ENCODE assay signal across 32 mouse cellular contexts in the genomic region with DNA sequence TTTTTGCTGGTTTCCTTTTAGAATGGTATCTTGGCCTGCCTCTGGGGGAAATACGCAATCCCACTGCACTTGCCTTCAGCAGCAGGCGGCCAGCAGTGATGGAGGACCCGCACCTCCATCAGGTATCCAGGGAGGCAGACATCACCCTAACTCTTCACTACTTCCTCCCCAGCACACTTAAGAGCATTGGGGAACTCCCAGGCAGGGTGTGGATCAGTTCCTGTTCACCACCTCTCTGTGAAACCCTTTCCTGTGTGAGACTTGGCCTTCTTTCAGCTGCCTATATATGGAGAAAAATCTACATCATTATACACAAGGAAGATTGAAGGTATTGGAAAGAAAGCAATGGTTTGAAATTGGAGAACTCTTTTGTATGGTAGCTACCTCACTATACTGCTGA. TPM values are rescaled to one million over a fixed set of nuclear protein-coding genes. Genes with fewer than 3 reads are reported as not detected.
DNase-seq lines count a peak whose midpoint lies in the region; ATAC-seq and TF ChIP-seq lines count a peak whose summit lies in the region.
"Had no signal": no experiment of that assay in that cellular context is flagged by ENCODE, and none has a peak within 500 bp of the region (broad histone marks: within the 10 kb centered on the region; RNA-seq: fewer than 3 reads in every experiment).

No protein-coding gene starts in this region.

- TF ChIP-seq EP300 in lung, postnatal 0 days (IDR thresholded peaks at IDR 0.05): no peak
- no peak for TF ChIP-seq EP300 in MEL (IDR thresholded peaks at IDR 0.05; ENCODE audit: low read depth in 1 of 2, low read length in 2 of 2)

- H3K27me3 ChIP-seq in lung, postnatal 0 days (replicated peaks; ENCODE audit: insufficient read depth, low read length): no peaks in the 10 kb centered on the region
- no peaks in the 10 kb centered on the region; a peak in 1 of 4 replicates for H3K27me3 ChIP-seq in MEL (ENCODE audit: control insufficient read depth in 1 of 2, insufficient read depth in 2 of 2, low read length in 2 of 2)
- H3K27me3 ChIP-seq in splenic B cell, adult 2 months (ENCODE audit: control insufficient read depth, insufficient read depth, low read length, poor library complexity, severe bottlenecking): no peaks in the 10 kb centered on the region
- H3K27me3 ChIP-seq in midbrain, embryonic 11.5 days (ENCODE audit: control insufficient read depth, insufficient read depth, low read length): no peaks in the 10 kb centered on the region
- H3K27me3 ChIP-seq: embryonic facial prominence, embryonic 12.5 days; hindbrain, embryonic 15.5 days; kidney, embryonic 15.5 days; limb, embryonic 13.5 days; liver, embryonic 13.5 days; lung, embryonic 15.5 days; midbrain, embryonic 12.5 days had no signal

- no peak for ATAC-seq in lung, postnatal 0 days
- ATAC-seq in inflammation-experienced regulatory T-cells, adult 6 months: peak; percentile 90
- ATAC-seq in midbrain, embryonic 11.5 days (ENCODE audit: low FRiP score): no peak
- ATAC-seq: forebrain, postnatal 0 days; intestine, embryonic 16.5 days had no signal

- TF ChIP-seq POLR2A in MEL (IDR thresholded peaks at IDR 0.05; ENCODE audit: control insufficient read depth in 1 of 2, insufficient read depth in 1 of 2, low read depth in 1 of 2, low read length in 2 of 2, poor library complexity in 1 of 2): no peak

- H3K27ac ChIP-seq in lung, postnatal 0 days (ENCODE audit: low read length): no peak overlapping the region
- H3K27ac ChIP-seq in MEL (ENCODE audit: control insufficient read depth, low read depth, low read length): no peak overlapping the region
- no peak overlapping the region for H3K27ac ChIP-seq in midbrain, embryonic 11.5 days (ENCODE audit: low read depth, low read length)
- H3K27ac ChIP-seq: embryonic facial prominence, embryonic 12.5 days; hindbrain, embryonic 15.5 days; kidney, embryonic 15.5 days; limb, embryonic 13.5 days; liver, embryonic 13.5 days; lung, embryonic 15.5 days; macrophage; midbrain, embryonic 12.5 days had no signal

- H3K4me2 ChIP-seq in lung, postnatal 0 days (replicated peaks; ENCODE audit: low read depth, low read length): no peak overlapping the region
- H3K4me2 ChIP-seq in midbrain, embryonic 11.5 days: no peak overlapping the region
- H3K4me2 ChIP-seq: embryonic facial prominence, embryonic 12.5 days; hindbrain, embryonic 15.5 days; kidney, embryonic 15.5 days; limb, embryonic 13.5 days; liver, embryonic 13.5 days; lung, embryonic 15.5 days; midbrain, embryonic 12.5 days had no signal

- no peak overlapping the region for H3K9ac ChIP-seq in lung, postnatal 0 days (replicated peaks; ENCODE audit: low read depth)
- no peak overlapping the region for H3K9ac ChIP-seq in MEL (ENCODE audit: control insufficient read depth, low read depth, low read length, poor library complexity, severe bottlenecking)
- H3K9ac ChIP-seq in midbrain, embryonic 11.5 days (ENCODE audit: low read length): no peak overlapping the region
- H3K9ac ChIP-seq: embryonic facial prominence, embryonic 12.5 days; forebrain, postnatal 0 days; hindbrain, embryonic 15.5 days; kidney, embryonic 15.5 days; limb, embryonic 13.5 days; liver, embryonic 13.5 days; lung, embryonic 15.5 days; midbrain, embryonic 12.5 days had no signal

- no peaks in the 10 kb centered on the region for H3K36me3 ChIP-seq in lung, postnatal 0 days (ENCODE audit: insufficient read depth, low read length)
- H3K36me3 ChIP-seq in MEL (ENCODE audit: control insufficient read depth in 1 of 2, insufficient read depth in 2 of 2, low read length in 2 of 2): peaks cover 0 to 3% of the 10 kb centered on the region in 2 experiments; a peak in 1 of 4 replicates
- H3K36me3 ChIP-seq in splenic B cell, adult 2 months (ENCODE audit: control insufficient read depth, insufficient read depth, low read length, poor library complexity, severe bottlenecking): no peaks in the 10 kb centered on the region
- H3K36me3 ChIP-seq in midbrain, embryonic 11.5 days (ENCODE audit: control insufficient read depth, insufficient read depth, low read length): no peaks in the 10 kb centered on the region
- H3K36me3 ChIP-seq: embryonic facial prominence, embryonic 12.5 days; hindbrain, embryonic 15.5 days; kidney, embryonic 15.5 days; limb, embryonic 13.5 days; liver, embryonic 13.5 days; lung, embryonic 15.5 days; midbrain, embryonic 12.5 days had no signal

- WGBS in lung, postnatal 0 days: 69% methylated on average over 3 of the region's 3 CpGs
- 92% methylated on average over 3 of the region's 3 CpGs for WGBS in midbrain, embryonic 11.5 days

- H3K9me3 ChIP-seq in lung, postnatal 0 days (ENCODE audit: low read length): no peaks in the 10 kb centered on the region
- H3K9me3 ChIP-seq in MEL (replicated peaks; ENCODE audit: insufficient read depth, low read length): no peaks in the 10 kb centered on the region
- H3K9me3 ChIP-seq in midbrain, embryonic 11.5 days (ENCODE audit: control insufficient read depth, low read length): no peaks in the 10 kb centered on the region
- H3K9me3 ChIP-seq: embryonic facial prominence, embryonic 12.5 days; hindbrain, embryonic 15.5 days; kidney, embryonic 15.5 days; limb, embryonic 13.5 days; liver, embryonic 13.5 days; lung, embryonic 15.5 days; midbrain, embryonic 12.5 days had no signal

- H3K4me3 ChIP-seq in lung, postnatal 0 days (ENCODE audit: low read depth, low read length): no peak overlapping the region
- H3K4me3 ChIP-seq in MEL (ENCODE audit: control insufficient read depth in 1 of 2, insufficient read depth in 1 of 2, low read depth in 2 of 2, low read length in 2 of 2): no peak overlapping the region
- H3K4me3 ChIP-seq in midbrain, embryonic 11.5 days (ENCODE audit: low read depth, low read length): no peak overlapping the region
- H3K4me3 ChIP-seq: embryonic facial prominence, embryonic 12.5 days; hindbrain, embryonic 15.5 days; kidney, embryonic 15.5 days; limb, embryonic 13.5 days; liver, embryonic 13.5 days; lung, embryonic 15.5 days; midbrain, embryonic 12.5 days had no signal

- no peaks in the 10 kb centered on the region for H3K4me1 ChIP-seq in lung, postnatal 0 days (ENCODE audit: insufficient read depth, low read depth, low read length)
- H3K4me1 ChIP-seq in MEL (ENCODE audit: control insufficient read depth in 1 of 2, insufficient read depth in 2 of 2, low read length in 2 of 2): peaks cover 0 to 3% of the 10 kb centered on the region in 2 experiments; a peak in 2 of 4 replicates
- no peaks in the 10 kb centered on the region for H3K4me1 ChIP-seq in midbrain, embryonic 11.5 days (ENCODE audit: control insufficient read depth, insufficient read depth, low read length)
- H3K4me1 ChIP-seq: embryonic facial prominence, embryonic 12.5 days; hindbrain, embryonic 15.5 days; kidney, embryonic 15.5 days; limb, embryonic 13.5 days; lung, embryonic 15.5 days; midbrain, embryonic 12.5 days had no signal

- DNase-seq in lung, postnatal 36 days: peak; percentile 4
- no peak for DNase-seq in lung, postnatal 0 days (ENCODE audit: low spot score)
- DNase-seq in MEL (ENCODE audit: low read depth, low spot score): peak; percentile 49
- DNase-seq in splenic B cell, adult 2 months (ENCODE audit: low read depth, low spot score): peak; percentile 70
- DNase-seq in adrenal gland, postnatal 10 days: no peak
- DNase-seq in layer of hippocampus, adult 18-20 months (ENCODE audit: low spot score in 2 of 2): no peak
- DNase-seq in midbrain, embryonic 11.5 days (ENCODE audit: low spot score, missing footprints): no peak
- DNase-seq: cerebellum, adult 18-20 months; cerebellum, postnatal 14 days; forebrain, postnatal 0 days; gastrocnemius, postnatal 36 days; heart, postnatal 36 days; kidney, postnatal 36 days; layer of hippocampus, adult 9-11 months; liver, embryonic 13.5 days; right cerebral cortex, postnatal 14 days; thymus, adult 2 months had no signal

- TF ChIP-seq RAD21 in MEL (IDR thresholded peaks at IDR 0.05; ENCODE audit: low read depth, low read length): no peak

- no peak for TF ChIP-seq CTCF in lung, postnatal 0 days (IDR thresholded peaks at IDR 0.05)
- no peak for TF ChIP-seq CTCF in MEL (IDR thresholded peaks at IDR 0.05 in 2 of 3, conservative IDR thresholded peaks at IDR 0.05 in 1 of 3; ENCODE audit: control insufficient read depth in 1 of 3, insufficient read depth in 1 of 3, low read depth in 2 of 3, low read length in 3 of 3, poor library complexity in 1 of 3, severe bottlenecking in 1 of 3)

- H3K79me2 ChIP-seq in MEL (ENCODE audit: control insufficient read depth, insufficient read depth, low read length, poor library complexity): no peaks in the 10 kb centered on the region

RNA-seq across cellular contexts. Expression of gene Lancl3, which starts 19.9 kb away (rescaled TPM):
- 0.54 and 1.00 TPM in 2 replicates for polyA plus RNA-seq in lung, postnatal 0 days (2015; fragmentation: Nextera tagmentation; extraction: Ambion mirVana)
- not detected in 2 replicates for total RNA-seq in MEL (2012; rRNA removed)
- under 1 TPM in 1 of 2 experiments, not detected in 1; 0.03 TPM for polyA plus RNA-seq in MEL (2012; ENCODE audit: insufficient read depth in 1 of 2, insufficient read length in 2 of 2, low read depth in 1 of 2, low replicate concordance in 2 of 2, missing spikeins in 1 of 2)
- 1 to 10 TPM in 2 of 3 experiments, under 1 TPM in 1; 0.83 to 1.5 (median 1.2) TPM for polyA plus RNA-seq in inflammation-experienced regulatory T-cells, adult 6 months (2017; shearing (Covaris generic))
- total RNA-seq in adrenal gland, postnatal 10 days (2021): 1 to 10 TPM; 2.1 to 2.9 TPM
- total RNA-seq in layer of hippocampus, adult 18-20 months (2021): 1 to 10 TPM; 4.8 to 6.9 TPM
- 0.66 and 0.90 TPM in 2 replicates for polyA plus RNA-seq in midbrain, embryonic 11.5 days (2014; fragmentation: Nextera tagmentation; extraction: Ambion mirVana)
- polyA plus RNA-seq: macrophage had no signal

RNA-seq across cellular contexts. Expression of gene Gm14862, which starts 37.1 kb away (rescaled TPM):
- not detected in 2 replicates for polyA plus RNA-seq in lung, postnatal 0 days (2015; fragmentation: Nextera tagmentation; extraction: Ambion mirVana)
- not detected in 2 replicates for total RNA-seq in MEL (2012; rRNA removed)
- polyA plus RNA-seq in MEL (2012; ENCODE audit: insufficient read depth in 1 of 2, insufficient read length in 2 of 2, low read depth in 1 of 2, low replicate concordance in 2 of 2, missing spikeins in 1 of 2): not detected
- 1 to 10 TPM in 1 of 3 experiments, not detected in 2; 1.1 TPM for polyA plus RNA-seq in inflammation-experienced regulatory T-cells, adult 6 months (2017; shearing (Covaris generic))
- not detected for total RNA-seq in adrenal gland, postnatal 10 days (2021)
- total RNA-seq in layer of hippocampus, adult 18-20 months (2021): not detected
- polyA plus RNA-seq in midbrain, embryonic 11.5 days (2014; fragmentation: Nextera tagmentation; extraction: Ambion mirVana): 0.72 TPM in 1 of 2 replicates, not detected in the other
- total RNA-seq: adrenal gland, adult 18-20 months; forebrain, postnatal 0 days; gastrocnemius, postnatal 36 days; heart, adult 8-10 months; heart, postnatal 36 days; left cerebral cortex, adult 18-20 months; left cerebral cortex, postnatal 25 days had no signal
- polyA plus RNA-seq: forebrain, embryonic 11.5 days; forebrain, postnatal 0 days; hindbrain, embryonic 15.5 days; intestine, embryonic 16.5 days; limb, embryonic 13.5 days; lung, embryonic 15.5 days; macrophage; neural tube, embryonic 11.5 days; thymus, adult 2 months had no signal

RNA-seq across cellular contexts. Expression of gene Xk, which starts 53.0 kb away (rescaled TPM):
- 0.67 and 1.2 TPM in 2 replicates for polyA plus RNA-seq in lung, postnatal 0 days (2015; fragmentation: Nextera tagmentation; extraction: Ambion mirVana)
- 10.7 and 11.1 TPM in 2 replicates for total RNA-seq in MEL (2012; rRNA removed)
- 10 to 100 TPM in 1 of 2 experiments, not detected in 1; 36.6 TPM for polyA plus RNA-seq in MEL (2012; ENCODE audit: insufficient read depth in 1 of 2, insufficient read length in 2 of 2, low read depth in 1 of 2, low replicate concordance in 2 of 2, missing spikeins in 1 of 2)
- polyA plus RNA-seq in inflammation-experienced regulatory T-cells, adult 6 months (2017; shearing (Covaris generic)): 1 to 10 TPM in 2 of 3 experiments, under 1 TPM in 1; 0.95 to 1.5 (median 1.2) TPM
- 1 to 10 TPM; 2.2 to 2.8 TPM for total RNA-seq in adrenal gland, postnatal 10 days (2021)
- 10 to 100 TPM; 12.9 to 17.9 TPM for total RNA-seq in layer of hippocampus, adult 18-20 months (2021)
- polyA plus RNA-seq in midbrain, embryonic 11.5 days (2014; fragmentation: Nextera tagmentation; extraction: Ambion mirVana): 2.9 and 3.4 TPM in 2 replicates

Comparison
In these comparisons a context has a peak if more than half of its experiments do, and no peak if none do; other contexts are left out.
1. DNase-seq: peak in lung, postnatal 36 days (single experiment), MEL (single experiment) and splenic B cell, adult 2 months (single experiment); none in lung, postnatal 0 days (single experiment), adrenal gland, postnatal 10 days (single experiment), layer of hippocampus, adult 18-20 months (0 of 2) and midbrain, embryonic 11.5 days (single experiment).